Mouse (Mus musculus): ENCODE measurements around the gene Ppp4r3a. TPM values are rescaled to one million over a fixed set of nuclear protein-coding genes. Genes with fewer than 3 reads are reported as not detected.

Ppp4r3a gene
- polyA plus RNA-seq, 1 experiment from 2014 or later, result 45.2 TPM

DNA sequence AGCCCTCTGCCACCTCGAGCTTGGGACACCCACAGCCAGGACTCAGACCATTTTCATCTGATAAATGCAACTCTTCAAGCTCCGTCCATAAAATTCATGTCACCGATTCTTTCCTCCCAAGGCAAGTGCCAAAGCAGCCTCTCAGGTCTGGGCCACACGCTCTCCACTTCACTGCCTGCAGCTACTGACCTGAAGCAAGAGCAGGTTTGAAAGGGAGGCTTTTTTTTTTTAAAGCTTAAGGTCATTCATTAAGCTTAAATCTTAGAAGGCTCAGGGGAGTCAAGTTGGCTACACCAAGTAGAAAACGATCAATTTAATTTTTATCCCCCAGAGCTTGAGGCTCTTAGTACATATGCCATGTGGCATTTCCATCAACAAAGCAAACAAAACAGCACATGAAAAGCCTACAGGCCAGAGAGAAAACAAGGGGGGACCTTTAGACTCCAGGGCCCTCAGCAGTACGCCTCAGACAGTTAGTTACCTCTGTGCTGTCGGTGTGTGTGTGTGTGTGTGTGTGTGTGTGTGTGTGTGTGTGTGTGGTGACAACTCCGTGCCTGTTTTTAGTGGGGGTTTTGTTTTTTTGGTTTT, 70.3 kb downstream of the Ppp4r3a start:
- Histone ChIP-seq H3K4me2 (replicated peaks; ENCODE audit: low read depth, low read length) (no peak overlapping the region), H3K4me1 (ENCODE audit: control insufficient read depth, insufficient read depth, low read length) (peaks cover 62% of the 10 kb centered on the region), H3K9me3 (ENCODE audit: control insufficient read depth, low read depth, low read length) (no peaks in the 10 kb centered on the region), H3K27me3 (ENCODE audit: control insufficient read depth, insufficient read depth, low read length) (no peaks in the 10 kb centered on the region), H3K27ac (ENCODE audit: low read length) (no peak overlapping the region), H3K4me3 (ENCODE audit: low read depth, low read length) (no peak overlapping the region), H3K9ac (replicated peaks; ENCODE audit: low read depth, low read length) (no peak overlapping the region), H3K36me3 (ENCODE audit: control insufficient read depth, insufficient read depth, low read length) (no peaks in the 10 kb centered on the region)
- WGBS, result 59% methylated on average over 8 of the region's 8 CpGs
- no peak for ATAC-seq (ENCODE audit: insufficient number of reproducible peaks, insufficient read depth, low FRiP score, low read depth)

DNA sequence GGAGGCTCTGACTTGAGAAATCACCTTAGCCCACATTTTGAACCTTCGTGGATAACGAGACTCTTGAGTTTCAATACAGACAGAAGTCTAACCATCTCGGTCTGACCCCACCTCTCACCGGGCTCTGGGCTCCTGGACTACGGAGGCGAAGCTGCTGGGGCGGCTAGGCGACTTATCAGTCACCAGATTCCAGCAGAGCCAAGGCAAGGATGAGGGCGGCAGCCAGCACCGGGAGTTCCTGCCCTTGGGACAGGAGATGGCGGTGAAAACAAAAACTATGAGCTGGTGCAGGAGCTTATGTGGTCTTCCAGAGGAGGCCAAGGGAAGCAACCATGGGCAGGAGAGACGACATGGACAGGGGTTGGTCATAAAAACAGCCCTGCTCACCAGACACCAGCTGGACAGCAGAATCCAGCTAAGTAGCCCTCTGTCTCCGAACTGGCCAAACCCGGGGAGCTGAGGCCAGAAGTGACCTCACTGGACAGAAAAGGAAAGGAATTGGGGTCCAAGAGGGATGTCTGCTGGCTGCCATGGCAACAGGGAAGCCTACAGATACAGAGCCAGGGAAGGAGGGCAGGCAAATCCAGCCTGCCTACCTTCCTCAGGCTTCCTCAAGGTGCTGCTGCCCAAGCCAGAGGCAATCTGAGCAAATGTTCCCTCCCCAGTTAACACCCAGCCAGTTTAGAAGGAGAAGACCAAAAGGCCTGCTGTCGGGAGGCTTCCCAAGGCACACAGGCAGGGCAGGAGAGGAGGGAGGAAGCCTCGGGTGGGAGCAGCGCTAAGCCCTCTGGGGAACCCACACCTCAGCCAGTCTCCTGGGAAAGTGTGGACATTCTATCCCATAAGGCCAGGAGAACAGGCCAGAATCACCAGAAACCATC, 71.1 kb downstream of the Ppp4r3a start:
- H3K9ac ChIP-seq (replicated peaks; ENCODE audit: low read depth, low read length), result no peak overlapping the region

DNA sequence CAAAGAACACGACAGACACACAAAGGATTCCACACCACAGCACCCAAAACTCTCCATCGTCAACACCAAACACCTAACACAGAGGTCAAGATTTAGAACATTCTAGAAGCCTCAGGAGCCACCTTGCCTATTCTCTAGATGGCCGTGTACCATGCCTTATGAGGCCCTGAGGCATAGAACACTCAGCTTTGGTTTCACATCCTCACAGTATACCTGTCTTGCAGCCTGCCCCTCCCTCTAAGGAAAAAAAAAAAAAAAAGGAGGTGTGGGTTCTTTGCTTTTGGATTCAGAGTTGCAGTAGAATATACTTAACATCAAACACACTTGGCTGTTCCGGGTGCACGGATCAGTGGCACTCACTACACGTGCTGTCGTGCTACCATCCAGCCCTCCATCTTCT, 72.5 kb downstream of the Ppp4r3a start:
- ATAC-seq (ENCODE audit: insufficient number of reproducible peaks, insufficient read depth, low FRiP score, low read depth), result no peak
- Histone ChIP-seq H3K4me2 (replicated peaks; ENCODE audit: low read depth, low read length) (no peak overlapping the region), H3K4me3 (ENCODE audit: low read depth, low read length) (no peak overlapping the region), H3K36me3 (ENCODE audit: control insufficient read depth, insufficient read depth, low read length) (no peaks in the 10 kb centered on the region), H3K9me3 (ENCODE audit: control insufficient read depth, low read depth, low read length) (no peaks in the 10 kb centered on the region), H3K27me3 (ENCODE audit: control insufficient read depth, insufficient read depth, low read length) (no peaks in the 10 kb centered on the region), H3K4me1 (ENCODE audit: control insufficient read depth, insufficient read depth, low read length) (peaks cover 52% of the 10 kb centered on the region), H3K27ac (ENCODE audit: low read length) (peak overlapping the region; percentile 52; the same call in 1 of the 2 replicates), H3K9ac (replicated peaks; ENCODE audit: low read depth, low read length) (no peak overlapping the region)
- WGBS, result 82% methylated on average over 7 of the region's 7 CpGs

More for the DNA sequence above, 71.1 kb downstream of the Ppp4r3a start:
- peaks cover 62% of the 10 kb centered on the region for H3K4me1 ChIP-seq (ENCODE audit: control insufficient read depth, insufficient read depth, low read length)
- H3K9me3 ChIP-seq (ENCODE audit: control insufficient read depth, low read depth, low read length), result no peaks in the 10 kb centered on the region
- H3K36me3 ChIP-seq (ENCODE audit: control insufficient read depth, insufficient read depth, low read length), result no peaks in the 10 kb centered on the region
- no peak for ATAC-seq (ENCODE audit: insufficient number of reproducible peaks, insufficient read depth, low FRiP score, low read depth)
- H3K27ac ChIP-seq (ENCODE audit: low read length), result no peak overlapping the region
- no peaks in the 10 kb centered on the region for H3K27me3 ChIP-seq (ENCODE audit: control insufficient read depth, insufficient read depth, low read length)
- 24% methylated on average over 17 of the region's 17 CpGs for WGBS
- H3K4me2 ChIP-seq (replicated peaks; ENCODE audit: low read depth, low read length), result no peak overlapping the region
- no peak overlapping the region for H3K4me3 ChIP-seq (ENCODE audit: low read depth, low read length)

GRCm38 (mm10) chr12:101010148-101010920, 73.2 kb downstream of the Ppp4r3a start:
- H3K27ac ChIP-seq (ENCODE audit: low read length), result peak overlapping the region; percentile 52; the same call in 1 of the 2 replicates
- H3K4me1 ChIP-seq (ENCODE audit: control insufficient read depth, insufficient read depth, low read length), result peaks cover 45% of the 10 kb centered on the region
- no peaks in the 10 kb centered on the region for H3K36me3 ChIP-seq (ENCODE audit: control insufficient read depth, insufficient read depth, low read length)
- H3K9me3 ChIP-seq (ENCODE audit: control insufficient read depth, low read depth, low read length), result no peaks in the 10 kb centered on the region
- no peak overlapping the region for H3K9ac ChIP-seq (replicated peaks; ENCODE audit: low read depth, low read length)
- H3K27me3 ChIP-seq (ENCODE audit: control insufficient read depth, insufficient read depth, low read length), result no peaks in the 10 kb centered on the region
- WGBS, result 54% methylated on average over 10 of the region's 10 CpGs
- peak; percentile 63 for ATAC-seq (ENCODE audit: insufficient number of reproducible peaks, insufficient read depth, low FRiP score, low read depth)
- no peak overlapping the region for H3K4me2 ChIP-seq (replicated peaks; ENCODE audit: low read depth, low read length)
- no peak overlapping the region for H3K4me3 ChIP-seq (ENCODE audit: low read depth, low read length)

DNA sequence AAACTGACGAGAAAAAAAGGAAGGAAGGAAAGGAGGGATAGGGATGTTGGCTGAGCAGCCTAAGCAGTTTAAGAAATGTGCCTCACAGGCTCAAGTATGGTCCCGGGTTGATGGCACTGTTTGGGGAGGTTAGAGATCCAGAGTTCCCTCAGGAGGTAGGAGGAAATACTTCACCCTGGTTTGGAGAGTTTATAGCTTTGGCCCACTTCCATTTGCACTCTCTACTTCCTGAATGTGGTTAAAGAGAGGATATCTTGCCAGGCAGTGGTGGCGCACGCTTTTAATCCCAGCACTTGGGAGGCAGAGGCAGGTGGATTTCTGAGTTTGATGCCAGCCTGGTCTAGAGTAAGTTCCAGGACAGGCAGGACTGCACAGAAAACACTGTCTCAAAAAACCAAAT, 74.3 kb downstream of the Ppp4r3a start:
- Histone ChIP-seq H3K4me2 (replicated peaks; ENCODE audit: low read depth, low read length) (no peak overlapping the region), H3K4me1 (ENCODE audit: control insufficient read depth, insufficient read depth, low read length) (peaks cover 38% of the 10 kb centered on the region)
- whole genome bisulfite sequencing, result 86% methylated on average over 4 of the region's 4 CpGs

GRCm38 (mm10) chr12:101008648-101009047, 74.9 kb downstream of the Ppp4r3a start:
- H3K4me1 ChIP-seq (ENCODE audit: control insufficient read depth, insufficient read depth, low read length), result peaks cover 32% of the 10 kb centered on the region

More for the DNA sequence above, 74.3 kb downstream of the Ppp4r3a start:
- H3K36me3 ChIP-seq (ENCODE audit: control insufficient read depth, insufficient read depth, low read length), result no peaks in the 10 kb centered on the region
- H3K4me3 ChIP-seq (ENCODE audit: low read depth, low read length), result no peak overlapping the region
- no peak overlapping the region for H3K9ac ChIP-seq (replicated peaks; ENCODE audit: low read depth, low read length)
- H3K27me3 ChIP-seq (ENCODE audit: control insufficient read depth, insufficient read depth, low read length), result no peaks in the 10 kb centered on the region
- H3K9me3 ChIP-seq (ENCODE audit: control insufficient read depth, low read depth, low read length), result no peaks in the 10 kb centered on the region
- H3K27ac ChIP-seq (ENCODE audit: low read length), result no peak overlapping the region
- ATAC-seq (ENCODE audit: insufficient number of reproducible peaks, insufficient read depth, low FRiP score, low read depth), result no peak

GRCm38 (mm10) chr12:101007968-101008481, 75.5 kb downstream of the Ppp4r3a start:
- 27% methylated on average over 10 of the region's 10 CpGs for WGBS
- no peak overlapping the region for H3K4me3 ChIP-seq (ENCODE audit: low read depth, low read length)
- no peaks in the 10 kb centered on the region for H3K27me3 ChIP-seq (ENCODE audit: control insufficient read depth, insufficient read depth, low read length)
- H3K27ac ChIP-seq (ENCODE audit: low read length), result peak overlapping the region; percentile 61; the same call in 1 of the 2 replicates
- no peaks in the 10 kb centered on the region for H3K9me3 ChIP-seq (ENCODE audit: control insufficient read depth, low read depth, low read length)
- ATAC-seq (ENCODE audit: insufficient number of reproducible peaks, insufficient read depth, low FRiP score, low read depth), result no peak; the same call in 1 of the 2 replicates
- no peak overlapping the region; the same call in 1 of the 2 replicates for H3K4me2 ChIP-seq (replicated peaks; ENCODE audit: low read depth, low read length)
- H3K4me1 ChIP-seq (ENCODE audit: control insufficient read depth, insufficient read depth, low read length), result peaks cover 36% of the 10 kb centered on the region
- H3K9ac ChIP-seq (replicated peaks; ENCODE audit: low read depth, low read length), result no peak overlapping the region
- H3K36me3 ChIP-seq (ENCODE audit: control insufficient read depth, insufficient read depth, low read length), result no peaks in the 10 kb centered on the region

More at GRCm38 (mm10) chr12:101008648-101009047, 74.9 kb downstream of the Ppp4r3a start:
- no peaks in the 10 kb centered on the region for H3K9me3 ChIP-seq (ENCODE audit: control insufficient read depth, low read depth, low read length)
- no peak overlapping the region; the same call in 1 of the 2 replicates for H3K4me2 ChIP-seq (replicated peaks; ENCODE audit: low read depth, low read length)
- no peak overlapping the region for H3K4me3 ChIP-seq (ENCODE audit: low read depth, low read length)
- no peaks in the 10 kb centered on the region for H3K27me3 ChIP-seq (ENCODE audit: control insufficient read depth, insufficient read depth, low read length)
- WGBS, result 33% methylated on average over 4 of the region's 4 CpGs
- H3K27ac ChIP-seq (ENCODE audit: low read length), result peak overlapping the region; percentile 61; the same call in 1 of the 2 replicates
- H3K36me3 ChIP-seq (ENCODE audit: control insufficient read depth, insufficient read depth, low read length), result no peaks in the 10 kb centered on the region
- no peak overlapping the region for H3K9ac ChIP-seq (replicated peaks; ENCODE audit: low read depth, low read length)
- ATAC-seq (ENCODE audit: insufficient number of reproducible peaks, insufficient read depth, low FRiP score, low read depth), result peak; percentile 26

- Histone ChIP-seq H3K4me2 (replicated peaks; ENCODE audit: low read depth, low read length) (no peak overlapping the region), H3K4me3 (ENCODE audit: low read depth, low read length) (no peak overlapping the region), H3K9me3 (ENCODE audit: control insufficient read depth, low read depth, low read length) (no peaks in the 10 kb centered on the region), H3K4me1 (ENCODE audit: control insufficient read depth, insufficient read depth, low read length) (peaks cover 30% of the 10 kb centered on the region), H3K27me3 (ENCODE audit: control insufficient read depth, insufficient read depth, low read length) (no peaks in the 10 kb centered on the region), H3K9ac (replicated peaks; ENCODE audit: low read depth, low read length) (no peak overlapping the region), H3K27ac (ENCODE audit: low read length) (peak overlapping the region; percentile 61; the same call in 1 of the 2 replicates), H3K36me3 (ENCODE audit: control insufficient read depth, insufficient read depth, low read length) (no peaks in the 10 kb centered on the region)
- 58% methylated on average over 9 of the region's 9 CpGs for WGBS
- ATAC-seq (ENCODE audit: insufficient number of reproducible peaks, insufficient read depth, low FRiP score, low read depth), result no peak
Measured at GRCm38 (mm10) chr12:101007427-101007826, 76.1 kb downstream of the Ppp4r3a start.
